Comparison of ENCODE assay signal across 23 mouse cellular contexts in genomic region chr9:113191163-113191562, GRCm38 (mm10).
A peak's percentile ranks its signal among the peaks of the same experiment; 100 is the strongest.
DNase-seq lines count a peak whose midpoint lies in the region; ATAC-seq and TF ChIP-seq lines count a peak whose summit lies in the region.
"Had no signal": no experiment of that assay in that cellular context is flagged by ENCODE, and none has a peak within 500 bp of the region (broad histone marks: within the 10 kb centered on the region; RNA-seq: fewer than 3 reads in every experiment).

No protein-coding gene starts in this region.

- 60% methylated on average over 3 of the region's 3 CpGs for WGBS in forebrain, embryonic 15.5 days
- WGBS in forebrain, embryonic 13.5 days: 83% methylated on average over 3 of the region's 3 CpGs

- intact Hi-C loops in heart, postnatal 36 days (cut with DNase I): no loop called here
- intact Hi-C loops in left cerebral cortex, adult 2 months (cut with DNase I): no loop called here
- intact Hi-C loops in left cerebral cortex, postnatal 36 days (cut with DNase I): no loop called here

- ATAC-seq in forebrain, embryonic 15.5 days (replicated peaks): no peak
- ATAC-seq in forebrain, embryonic 13.5 days: no peak
- ATAC-seq: activated CD4-positive, CD25-positive, alpha-beta regulatory T cell, adult 4 months; intestine, embryonic 15.5 days; Patski had no signal

- H3K9ac ChIP-seq in forebrain, embryonic 15.5 days (replicated peaks): no peak overlapping the region
- H3K9ac ChIP-seq in forebrain, embryonic 13.5 days: no peak overlapping the region
- H3K9ac ChIP-seq: heart, embryonic 15.5 days; hindbrain, embryonic 14.5 days; intestine, embryonic 15.5 days had no signal

- H3K4me3 ChIP-seq in forebrain, embryonic 15.5 days: no peak overlapping the region
- no peak overlapping the region for H3K4me3 ChIP-seq in forebrain, embryonic 13.5 days
- H3K4me3 ChIP-seq in left cerebral cortex, adult 2 months: no peak overlapping the region
- H3K4me3 ChIP-seq: embryonic facial prominence, embryonic 10.5 days; erythroblast, embryonic 14.5 days; heart, adult 2 months; heart, embryonic 15.5 days; hindbrain, embryonic 10.5 days; intestine, embryonic 15.5 days had no signal

- peak; percentile 8 for DNase-seq in heart, adult 11 months
- no peak for DNase-seq in heart, postnatal 36 days
- DNase-seq in left cerebral cortex, adult 2 months (ENCODE audit: extremely low spot score in 1 of 2, low spot score in 2 of 2): no peak
- DNase-seq in left cerebral cortex, postnatal 36 days (ENCODE audit: low spot score in 2 of 2): no peak
- DNase-seq in brain, embryonic 18.5 days (ENCODE audit: low read depth, low spot score): peak; percentile 70
- DNase-seq: adrenal gland, postnatal 14 days; cerebellum, adult 2 months; cerebellum, postnatal 10 days; gastrocnemius, postnatal 10 days; heart, adult 2 months; heart, postnatal 14 days had no signal

- TF ChIP-seq CTCF in left cerebral cortex, adult 2 months (IDR thresholded peaks at IDR 0.05): no peak

- no peaks in the 10 kb centered on the region for H3K36me3 ChIP-seq in forebrain, embryonic 15.5 days
- no peaks in the 10 kb centered on the region for H3K36me3 ChIP-seq in forebrain, embryonic 13.5 days (ENCODE audit: poor library complexity, severe bottlenecking)
- H3K36me3 ChIP-seq: embryonic facial prominence, embryonic 10.5 days; heart, embryonic 15.5 days; hindbrain, embryonic 10.5 days; intestine, embryonic 15.5 days had no signal

- no peaks in the 10 kb centered on the region for H3K27me3 ChIP-seq in forebrain, embryonic 15.5 days
- no peaks in the 10 kb centered on the region for H3K27me3 ChIP-seq in forebrain, embryonic 13.5 days
- H3K27me3 ChIP-seq: CH12.LX; heart, embryonic 15.5 days; intestine, embryonic 15.5 days; Patski had no signal

- H3K9me3 ChIP-seq in forebrain, embryonic 15.5 days: no peaks in the 10 kb centered on the region
- no peaks in the 10 kb centered on the region for H3K9me3 ChIP-seq in forebrain, embryonic 13.5 days (replicated peaks)
- H3K9me3 ChIP-seq: embryonic facial prominence, embryonic 10.5 days; heart, embryonic 15.5 days; hindbrain, embryonic 10.5 days; intestine, embryonic 15.5 days had no signal

- H3K4me1 ChIP-seq in forebrain, embryonic 15.5 days: no peaks in the 10 kb centered on the region
- peaks cover 3% of the 10 kb centered on the region; the same call in 1 of the 2 replicates for H3K4me1 ChIP-seq in forebrain, embryonic 13.5 days
- H3K4me1 ChIP-seq: embryonic facial prominence, embryonic 10.5 days; heart, embryonic 15.5 days; hindbrain, embryonic 10.5 days; intestine, embryonic 15.5 days had no signal

- H3K4me2 ChIP-seq in forebrain, embryonic 15.5 days (replicated peaks): no peak overlapping the region
- no peak overlapping the region for H3K4me2 ChIP-seq in forebrain, embryonic 13.5 days
- H3K4me2 ChIP-seq: heart, embryonic 11.5 days; heart, embryonic 15.5 days; hindbrain, embryonic 14.5 days; intestine, embryonic 15.5 days had no signal

- H3K27ac ChIP-seq in forebrain, embryonic 15.5 days (replicated peaks): peak overlapping the region; percentile 60
- no peak overlapping the region for H3K27ac ChIP-seq in forebrain, embryonic 13.5 days
- H3K27ac ChIP-seq in left cerebral cortex, adult 2 months: peak overlapping the region; percentile 24; the same call in 1 of the 2 replicates
- H3K27ac ChIP-seq: embryonic facial prominence, embryonic 10.5 days; heart, adult 2 months; heart, embryonic 15.5 days; hindbrain, embryonic 10.5 days; hindbrain, embryonic 14.5 days; intestine, embryonic 15.5 days had no signal

Comparison
In these comparisons a context has a peak if more than half of its experiments do, and no peak if none do; other contexts are left out.
1. DNase-seq: peak in heart, adult 11 months (single experiment) and brain, embryonic 18.5 days (single experiment); none in heart, postnatal 36 days (0 of 2), left cerebral cortex, adult 2 months (0 of 2) and left cerebral cortex, postnatal 36 days (0 of 2).